Mouse (Mus musculus) limb, embryonic 11.5 days (tissue): ENCODE data around the gene F12. TPM values are rescaled to one million over a fixed set of nuclear protein-coding genes. Genes with fewer than 3 reads are reported as not detected.
A peak's percentile ranks its signal among the peaks of the same experiment; 100 is the strongest.

Experiments used
- ATAC-seq: fragments of 200-750 bp; cut with Nextera tagmentation; 2 replicates; pipeline ENCODE4 v1.8.0; 2017; ENCODE audit warnings: low read depth; ENCODE audit not compliant: insufficient number of reproducible peaks, low FRiP score, low TSS enrichment
- DNase-seq: peaks from one replicate; pipeline ENCODE4 v3.0.0-alpha.2; 2015; ENCODE audit warnings: low spot score
- H3K27ac ChIP-seq: fragments of 300-500 bp; sonication (generic); replicated peaks from 2 replicates; pipeline ENCODE4 v1.5.1; 2014; ENCODE audit warnings: low read depth, mild to moderate bottlenecking, low read length
- H3K27me3 ChIP-seq: fragments of 300-500 bp; sonication (generic); 2 replicates; pipeline ENCODE4 v1.6.1; 2014; ENCODE audit warnings: mild to moderate bottlenecking, low read length, mixed read lengths; ENCODE audit not compliant: control insufficient read depth, insufficient read depth
- H3K36me3 ChIP-seq: fragments of 300-500 bp; sonication (generic); 2 replicates; pipeline ENCODE4 v1.6.1; 2014; ENCODE audit warnings: mild to moderate bottlenecking, low read length, moderate library complexity, mixed read lengths; ENCODE audit not compliant: control insufficient read depth, insufficient read depth
- H3K4me1 ChIP-seq: fragments of 300-500 bp; sonication (generic); 2 replicates; pipeline ENCODE4 v1.6.1; 2014; ENCODE audit warnings: low read length, mixed read lengths; ENCODE audit not compliant: control insufficient read depth, insufficient read depth
- H3K4me2 ChIP-seq: fragments of 300-500 bp; sonication (generic); 2 replicates; pipeline ENCODE4 v1.6.1; 2014; ENCODE audit warnings: low read depth, mild to moderate bottlenecking, moderate library complexity; ENCODE audit not compliant: severe bottlenecking
- H3K4me3 ChIP-seq: fragments of 300-500 bp; sonication (generic); 2 replicates; pipeline ENCODE4 v1.5.1; 2014; ENCODE audit warnings: low read depth, low read length
- H3K9ac ChIP-seq: fragments of 300-500 bp; sonication (generic); 2 replicates; pipeline ENCODE4 v1.6.1; 2014; ENCODE audit warnings: mild to moderate bottlenecking, low read length
- H3K9me3 ChIP-seq: fragments of 300-500 bp; sonication (generic); 2 replicates; pipeline ENCODE4 v1.6.1; 2016; ENCODE audit warnings: low read length; ENCODE audit not compliant: control insufficient read depth
- WGBS: fragments of 180-500 bp; shearing (Covaris S2); extraction: QIAGEN DNeasy Blood & Tissue Kit; methylation state at CpG from one replicate; pipeline ENCODE4 v1.1.7; 2014; 5-methylcytosine and 5-hydroxymethylcytosine counted together
- polyA plus RNA-seq: library from polyadenylated mRNA; unstranded; fragments of >200 nt; fragmentation: Nextera tagmentation; extraction: Ambion mirVana; gene quantifications from 2 replicates; pipeline ENCODE4 v1.2.1, GENCODE M21; 2014

Gene F12
- polyA plus RNA-seq, 1 experiment from 2014 or later = not detected

DNA sequence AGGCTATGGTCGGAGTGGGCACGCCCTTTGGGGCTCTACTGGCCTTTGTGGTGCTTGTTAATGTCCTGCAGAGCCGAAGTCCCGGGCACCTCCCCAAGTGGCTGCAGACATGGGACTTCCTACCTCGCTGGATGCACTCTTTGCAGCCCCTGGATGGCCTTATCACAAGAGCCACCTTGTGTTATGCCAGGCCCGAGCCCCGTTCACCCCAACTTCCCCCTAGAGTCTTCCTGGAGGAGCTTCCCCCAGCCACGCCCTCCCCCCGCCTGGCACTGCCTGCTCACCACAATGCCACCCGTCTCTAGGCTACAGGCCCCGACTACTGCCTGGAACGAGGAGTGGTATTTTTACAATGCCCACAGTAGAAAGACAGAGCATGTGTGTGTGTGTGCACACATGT, 13.3 kb downstream of the F12 start:
- Histone ChIP-seq H3K4me2 (no peak overlapping the region), H3K4me1 (0 out of 2 replicates have a peak, but pooled peaks cover 5% of the 10 kb centered on the region), H3K9me3 (no peaks in the 10 kb centered on the region; the same call in 1 of the 2 replicates), H3K4me3 (no peak overlapping the region), H3K9ac (no peak overlapping the region), H3K27me3 (peaks cover 8% of the 10 kb centered on the region), H3K36me3 (no peaks in the 10 kb centered on the region), H3K27ac (no peak overlapping the region)
- 82% methylated on average over 12 of the region's 12 CpGs for WGBS
- DNase-seq = no peak
- no peak for ATAC-seq

DNA sequence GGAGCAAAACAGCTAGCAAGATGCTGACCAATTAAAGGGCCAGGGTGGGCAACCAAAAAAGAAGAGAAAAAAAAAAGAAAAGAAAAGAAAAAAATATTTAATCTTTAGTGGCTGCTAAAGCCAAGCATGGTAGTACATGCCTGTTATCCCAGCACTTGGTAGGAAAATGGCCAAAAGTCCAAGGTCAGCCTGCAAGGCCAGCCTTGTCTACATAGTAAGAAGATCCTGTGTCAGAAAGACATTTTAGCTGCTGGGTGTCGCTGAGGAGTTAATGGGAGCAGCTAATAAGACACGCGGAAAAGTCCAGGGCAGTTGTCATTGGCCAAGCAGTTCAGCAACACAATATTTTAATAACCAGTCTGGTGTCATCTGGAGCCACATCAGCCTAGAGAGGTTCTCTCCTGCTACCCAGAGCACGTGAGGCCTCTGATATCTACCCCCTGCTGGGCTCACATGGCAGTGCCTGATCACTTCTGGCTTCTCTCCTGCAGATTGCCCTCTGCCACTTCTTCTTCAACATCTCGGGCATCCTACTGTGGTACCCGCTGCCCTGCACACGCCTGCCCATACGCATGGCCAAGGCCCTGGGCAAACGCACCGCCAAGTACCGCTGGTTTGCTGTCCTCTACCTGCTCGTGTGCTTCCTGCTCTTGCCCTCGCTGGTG, 13.8 kb downstream of the F12 start:
- 82% methylated on average over 13 of the region's 13 CpGs for WGBS
- H3K27me3 ChIP-seq = peaks cover 8% of the 10 kb centered on the region

DNA sequence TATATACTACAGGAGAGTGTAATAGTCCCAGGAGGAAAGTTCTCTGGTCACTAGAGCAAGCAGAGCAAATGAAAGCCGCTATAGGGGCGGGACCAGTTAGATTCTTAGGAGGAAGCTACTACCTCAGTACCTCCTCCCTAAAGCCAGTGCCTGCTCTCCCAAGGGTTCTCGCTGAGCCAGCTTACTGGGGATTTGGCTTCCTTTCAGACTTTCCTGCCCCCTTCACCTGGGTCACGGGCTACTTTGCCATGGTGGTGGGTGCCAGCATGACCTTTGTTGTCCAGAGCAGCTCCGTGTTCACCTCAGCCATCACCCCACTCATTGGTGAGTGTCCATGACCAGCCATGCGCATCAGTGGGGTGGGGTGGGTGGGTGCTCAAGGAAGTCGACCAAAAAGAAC, 14.8 kb downstream of the F12 start:
- peaks cover 8% of the 10 kb centered on the region for H3K27me3 ChIP-seq
- H3K27ac ChIP-seq = no peak overlapping the region
- no peak overlapping the region for H3K4me2 ChIP-seq
- no peak for ATAC-seq
- H3K36me3 ChIP-seq = no peaks in the 10 kb centered on the region
- no peak overlapping the region for H3K9ac ChIP-seq
- no peak for DNase-seq
- no peak overlapping the region for H3K4me3 ChIP-seq
- no peaks in the 10 kb centered on the region; the same call in 1 of the 2 replicates for H3K9me3 ChIP-seq
- 79% methylated on average over 7 of the region's 7 CpGs for WGBS
- 0 out of 2 replicates have a peak, but pooled peaks cover 5% of the 10 kb centered on the region for H3K4me1 ChIP-seq

More for the DNA sequence above, 13.8 kb downstream of the F12 start:
- no peaks in the 10 kb centered on the region for H3K36me3 ChIP-seq
- 0 out of 2 replicates have a peak, but pooled peaks cover 5% of the 10 kb centered on the region for H3K4me1 ChIP-seq
- DNase-seq (no peak), ATAC-seq (no peak)
- no peak overlapping the region for H3K4me3 ChIP-seq
- no peak overlapping the region for H3K4me2 ChIP-seq
- no peaks in the 10 kb centered on the region; the same call in 1 of the 2 replicates for H3K9me3 ChIP-seq
- no peak overlapping the region for H3K9ac ChIP-seq
- no peak overlapping the region for H3K27ac ChIP-seq

DNA sequence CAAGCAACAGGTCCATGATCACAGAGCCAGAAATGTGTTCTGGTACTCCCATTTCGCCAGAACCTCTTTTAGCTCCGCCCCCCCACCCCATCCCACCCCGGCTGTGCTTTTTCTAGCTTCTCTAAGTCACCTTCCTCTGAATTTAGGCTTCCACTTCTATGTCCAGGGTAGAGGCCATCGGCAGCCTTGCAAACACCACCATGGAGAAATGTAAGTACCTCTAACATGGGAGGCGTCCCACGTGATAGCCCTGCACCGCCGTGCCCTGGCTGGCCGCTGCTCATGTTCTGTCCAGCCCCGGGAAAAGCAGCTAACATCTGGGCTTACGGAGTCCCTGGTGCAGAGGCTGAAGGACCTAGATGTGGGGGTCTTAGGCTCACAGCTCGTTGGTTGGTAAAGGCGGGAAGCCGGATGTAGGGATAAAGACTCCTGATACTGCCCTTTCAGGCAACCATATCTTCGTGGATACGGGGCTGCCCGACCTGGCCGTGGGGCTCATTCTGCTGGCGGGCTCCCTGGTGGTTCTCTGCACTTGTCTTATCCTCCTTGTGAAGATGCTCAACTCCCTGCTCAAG, 18.0 kb downstream of the F12 start:
- Histone ChIP-seq H3K4me3 (no peak overlapping the region), H3K27me3 (no peaks in the 10 kb centered on the region), H3K9ac (no peak overlapping the region), H3K27ac (no peak overlapping the region), H3K9me3 (no peaks in the 10 kb centered on the region), H3K36me3 (no peaks in the 10 kb centered on the region), H3K4me1 (no peaks in the 10 kb centered on the region), H3K4me2 (no peak overlapping the region)
- DNase-seq (no peak), ATAC-seq (no peak)
- 85% methylated on average over 19 of the region's 19 CpGs for WGBS

DNA sequence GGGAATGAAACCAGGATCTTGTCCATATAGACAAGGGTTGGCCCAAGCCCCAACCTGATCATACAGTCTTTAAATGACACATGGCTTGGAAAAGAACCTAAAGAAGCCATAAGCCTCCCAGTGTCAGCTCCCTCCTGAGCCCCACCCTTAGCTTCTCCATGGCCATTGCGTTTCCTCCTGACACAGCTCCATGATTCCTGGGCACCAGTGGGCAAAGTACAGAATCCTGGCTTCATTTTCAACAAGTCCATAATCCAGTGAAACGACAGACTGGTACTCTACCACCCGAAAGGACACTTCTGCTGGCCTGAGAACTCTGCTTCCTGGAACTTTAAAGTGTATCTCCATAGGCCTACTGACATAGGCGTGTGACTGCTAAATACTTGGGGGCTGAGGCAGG, 19.3 kb downstream of the F12 start:
- H3K9ac ChIP-seq = no peak overlapping the region
- no peak for DNase-seq
- no peaks in the 10 kb centered on the region for H3K4me1 ChIP-seq
- 82% methylated on average over 4 of the region's 4 CpGs for WGBS
- no peaks in the 10 kb centered on the region for H3K9me3 ChIP-seq
- no peak overlapping the region for H3K4me2 ChIP-seq
- H3K27me3 ChIP-seq = no peaks in the 10 kb centered on the region
- H3K27ac ChIP-seq = no peak overlapping the region
- ATAC-seq = no peak
- no peak overlapping the region for H3K4me3 ChIP-seq
- no peaks in the 10 kb centered on the region for H3K36me3 ChIP-seq

DNA sequence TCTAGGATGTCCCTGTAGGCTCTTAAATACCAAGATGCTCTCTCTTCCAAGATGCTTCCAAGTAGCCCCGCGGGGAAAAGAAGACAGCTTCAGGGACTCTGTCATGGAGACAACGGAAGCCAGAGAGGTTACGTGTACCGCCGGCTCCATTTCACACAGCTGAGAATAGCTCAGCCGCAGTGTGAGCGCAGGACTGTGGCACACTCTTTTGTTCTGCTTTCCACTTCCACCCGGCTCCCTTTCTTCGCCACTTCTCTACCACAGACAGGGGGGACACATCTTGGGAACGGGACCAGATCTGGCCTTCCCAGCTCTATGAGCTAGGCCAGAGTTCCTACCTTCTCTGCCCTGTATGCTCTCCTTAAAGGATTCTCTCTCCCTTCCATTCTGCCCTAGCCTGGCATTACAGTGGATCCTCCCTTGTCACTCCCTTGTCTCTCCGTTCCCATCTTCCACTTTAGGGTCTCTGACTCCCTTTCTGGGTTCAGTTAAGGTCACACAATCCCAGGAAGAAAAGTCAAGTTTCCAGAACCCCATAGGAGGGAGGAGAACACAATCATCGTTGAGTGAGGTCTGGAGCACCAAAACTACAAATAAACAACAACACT, 20.7 kb downstream of the F12 start:
- H3K27me3 ChIP-seq = no peaks in the 10 kb centered on the region

DNA sequence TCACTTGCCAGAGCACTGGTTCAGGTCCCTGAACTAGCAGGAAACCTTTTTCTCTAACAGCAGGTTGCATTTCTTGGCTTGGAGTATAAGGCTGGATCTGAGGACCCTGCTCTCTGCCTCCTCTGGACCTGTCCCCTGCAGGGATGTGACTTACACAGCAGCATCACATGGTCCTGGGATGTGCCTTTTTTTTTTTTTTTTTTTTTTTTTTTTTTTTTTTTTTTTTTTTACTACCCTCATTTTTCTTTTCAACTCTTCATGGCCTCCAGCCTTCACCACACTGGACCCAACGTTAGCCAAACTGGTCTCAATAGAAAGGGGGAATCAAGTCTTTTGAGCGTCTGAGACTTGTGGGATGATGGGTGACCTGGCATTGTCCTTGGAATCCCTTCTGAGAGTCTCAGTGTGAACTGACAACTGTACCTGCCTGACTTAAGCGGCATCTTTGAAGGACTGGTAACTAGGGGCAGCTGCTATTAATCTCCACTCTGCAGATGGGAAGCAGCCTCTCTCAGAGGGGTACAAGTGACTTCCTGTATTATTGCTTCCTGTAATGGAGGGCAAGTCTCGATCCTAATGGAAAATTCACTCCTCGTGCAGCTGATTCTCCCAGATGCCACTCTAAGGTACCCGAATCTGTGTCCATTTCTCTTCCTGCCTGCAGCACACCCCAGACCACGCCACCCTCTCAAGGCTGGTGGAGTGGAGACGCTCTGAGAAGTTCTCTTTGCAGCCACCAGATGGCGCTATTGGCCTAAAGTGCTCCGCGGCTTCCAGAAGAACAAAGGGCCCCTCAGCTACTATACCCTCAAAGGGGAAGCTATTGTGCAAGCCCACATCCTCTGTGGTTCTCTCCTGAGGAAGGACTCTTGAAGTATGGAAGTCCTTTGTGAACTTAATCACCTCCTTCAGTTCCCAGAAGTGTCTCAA, 21.5 kb downstream of the F12 start:
- ATAC-seq (peak; percentile 77), DNase-seq (peak; percentile 90)
- Histone ChIP-seq H3K4me1 (no peaks in the 10 kb centered on the region), H3K9me3 (no peaks in the 10 kb centered on the region), H3K9ac (peak overlapping the region; percentile 41; the same call in 1 of the 2 replicates), H3K27ac (no peak overlapping the region), H3K27me3 (no peaks in the 10 kb centered on the region), H3K4me2 (no peak overlapping the region), H3K4me3 (no peak overlapping the region), H3K36me3 (no peaks in the 10 kb centered on the region)
- 9% methylated on average over 11 of the region's 11 CpGs for WGBS

More for the DNA sequence above, 20.7 kb downstream of the F12 start:
- H3K27ac ChIP-seq = no peak overlapping the region
- H3K4me2 ChIP-seq = no peak overlapping the region
- H3K9ac ChIP-seq = peak overlapping the region; percentile 41
- no peak overlapping the region for H3K4me3 ChIP-seq
- H3K4me1 ChIP-seq = no peaks in the 10 kb centered on the region
- 79% methylated on average over 13 of the region's 13 CpGs for WGBS
- ATAC-seq (0 out of 2 replicates have a peak, but pooled peaks have one; percentile 8), DNase-seq (no peak)
- H3K36me3 ChIP-seq = no peaks in the 10 kb centered on the region
- H3K9me3 ChIP-seq = no peaks in the 10 kb centered on the region
